Mouse (Mus musculus) testis, adult 10 weeks (tissue): ENCODE data around the gene Epn1. TPM values are rescaled to one million over a fixed set of nuclear protein-coding genes. Genes with fewer than 3 reads are reported as not detected.

ENCODE experiments used
- polyA plus RNA-seq: library from polyadenylated mRNA; stranded (reverse); fragments of 350-450 nt; fragmentation: Illumina TruSeq; extraction: RNeasy Lipid Tissue Mini Kit (QIAGEN cat#74804); gene quantifications from one replicate; pipeline ENCODE4 v1.2.3, GENCODE M21; 2014; ENCODE audit warnings: low read depth, low replicate concordance

Gene Epn1
- polyA plus RNA-seq = 2.7 TPM

DNA sequence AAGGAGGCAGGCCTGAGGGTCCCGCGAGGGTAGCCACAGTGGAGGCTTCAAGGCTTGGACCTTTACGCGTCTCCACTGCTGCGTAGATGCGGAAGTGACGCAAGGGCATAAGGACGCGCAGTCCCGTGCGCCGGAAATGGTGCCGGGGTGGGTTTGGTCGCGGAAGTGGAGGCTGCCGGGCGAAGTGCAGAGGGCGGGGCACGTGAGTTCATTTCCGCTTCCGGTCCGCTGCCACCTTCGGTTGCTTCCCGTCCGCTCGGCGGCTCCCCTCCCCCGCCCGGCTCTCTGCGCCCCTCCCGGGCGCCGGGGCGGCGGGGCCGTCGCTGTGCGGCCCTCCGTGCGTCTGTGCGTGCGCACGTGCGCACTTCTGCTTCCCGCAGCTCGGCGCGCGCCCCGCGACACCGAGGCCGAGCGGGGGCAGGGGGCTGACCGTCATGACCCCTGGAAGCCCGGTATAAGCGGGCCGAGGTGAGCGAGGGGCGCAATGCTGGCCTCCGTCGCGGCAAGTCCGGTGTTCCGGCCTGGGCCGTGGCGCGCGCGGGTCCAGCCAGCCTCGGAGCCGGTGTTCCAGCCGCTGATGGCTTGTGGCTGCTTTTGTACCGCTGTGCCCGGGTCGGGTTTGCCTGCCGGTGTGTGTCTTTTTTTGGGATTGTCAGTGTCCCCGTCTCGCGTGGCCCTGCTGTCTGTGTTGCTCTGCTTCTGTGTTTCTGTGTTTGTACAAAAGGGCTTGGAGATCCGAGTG is at the start of gene Epn1:
Gene Epn1 (plus strand): TSS at position 226 of the 742 bp plus-strand sequence.

GRCm38 (mm10) chr7:5033818-5034217 is 46.2 kb upstream of the Epn1 start, which contains the start of gene 4632433K11Rik:
Gene 4632433K11Rik (plus strand): TSS chr7:5034118.

DNA sequence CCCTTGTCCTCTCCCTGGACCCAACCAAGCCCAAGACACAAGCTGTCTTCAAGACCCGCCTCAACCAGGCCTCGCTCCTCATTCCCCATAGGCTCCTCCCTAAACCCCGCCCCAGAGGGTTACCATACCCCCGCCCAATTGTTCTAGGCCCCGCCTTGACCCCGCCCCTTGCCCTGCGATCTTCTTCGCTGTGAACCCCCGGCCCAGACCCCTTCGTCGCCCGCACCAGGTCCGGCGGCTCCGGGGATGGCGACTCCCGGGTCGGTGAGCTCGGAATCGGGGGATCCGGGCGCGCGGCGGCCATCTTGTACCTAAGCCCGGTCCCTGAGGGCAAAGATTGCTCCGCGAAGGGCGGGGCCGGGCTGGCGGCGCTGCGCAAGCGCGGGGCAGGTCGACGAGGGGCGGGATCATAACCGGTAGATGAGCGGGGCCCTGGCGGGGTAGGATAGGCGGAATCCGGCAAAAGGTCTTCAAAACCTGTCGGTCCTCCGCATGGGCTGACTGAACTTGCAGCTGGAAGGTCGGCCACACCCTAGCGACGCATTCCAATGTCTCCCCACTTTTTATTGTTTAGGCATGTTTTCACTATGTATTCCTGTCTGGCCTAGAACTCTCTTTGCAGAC is 41.8 kb upstream of the Epn1 start, which contains the start of gene Zfp784:
Gene Zfp784 (minus strand): TSS at position 338 of the 624 bp plus-strand sequence.

GRCm38 (mm10) chr7:5051193-5052192 is 28.5 kb upstream of the Epn1 start, which contains the start of gene Zfp580:
Gene Zfp580 (plus strand): TSS chr7:5051538.

GRCm38 (mm10) chr7:5061774-5062359 is 18.2 kb upstream of the Epn1 start, which contains the start of gene U2af2:
Gene U2af2 (plus strand): TSS chr7:5062143.

GRCm38 (mm10) chr7:5116850-5117249 is 36.8 kb downstream of the Epn1 start, which contains the start of gene Rfpl4:
Gene Rfpl4 (minus strand): TSS chr7:5116950.

GRCm38 (mm10) chr7:5125549-5126406 is 45.7 kb downstream of the Epn1 start, which contains the start of gene Rasl2-9:
Gene Rasl2-9 (minus strand): TSS chr7:5125950.

Other genes with a start within 250 kb of the Epn1 start
- gene Shisa7, start 235.5 kb upstream of the Epn1 start, polyA plus RNA-seq = 3.5 TPM
- gene Isoc2b, start 210.0 kb upstream of the Epn1 start, polyA plus RNA-seq = 1.2 TPM
- gene Isoc2a, start 203.1 kb upstream of the Epn1 start, polyA plus RNA-seq = 1.8 TPM
- gene Gm36210, start 173.7 kb upstream of the Epn1 start, polyA plus RNA-seq = not detected
- gene Zfp628, start 165.0 kb upstream of the Epn1 start, polyA plus RNA-seq = not detected
- gene Nat14, start 158.2 kb upstream of the Epn1 start, polyA plus RNA-seq = 0.67 TPM
- not detected for gene Ssc5d, start 154.4 kb upstream of the Epn1 start, polyA plus RNA-seq
- not detected for gene Sbk2, start 115.8 kb upstream of the Epn1 start, polyA plus RNA-seq
- 0.20 TPM for gene Sbk3, start 109.1 kb upstream of the Epn1 start, polyA plus RNA-seq
- 3.8 TPM for gene Zfp579, start 84.1 kb upstream of the Epn1 start, polyA plus RNA-seq
- gene Zfp524, start 65.8 kb upstream of the Epn1 start, polyA plus RNA-seq = not detected
- 21.5 TPM for gene Fiz1, start 65.5 kb upstream of the Epn1 start, polyA plus RNA-seq
- not detected for gene Gm44973, start 64.7 kb upstream of the Epn1 start, polyA plus RNA-seq
- gene Zfp865, start 59.9 kb upstream of the Epn1 start, polyA plus RNA-seq = 4.3 TPM
- gene Ccdc106, start 59.7 kb upstream of the Epn1 start, polyA plus RNA-seq = 1.6 TPM
- 0.83 TPM for gene 4632433K11Rik, start 46.1 kb upstream of the Epn1 start, polyA plus RNA-seq
- gene Zfp784, start 41.8 kb upstream of the Epn1 start, polyA plus RNA-seq = 3.4 TPM
- gene Zfp580, start 28.7 kb upstream of the Epn1 start, polyA plus RNA-seq = 0.32 TPM
- 8.7 TPM for gene U2af2, start 18.1 kb upstream of the Epn1 start, polyA plus RNA-seq
- gene Rfpl4, start 36.7 kb downstream of the Epn1 start, polyA plus RNA-seq = 0.20 TPM
- gene Rasl2-9, start 45.7 kb downstream of the Epn1 start, polyA plus RNA-seq = 159 TPM
- gene Vmn1r55, start 69.4 kb downstream of the Epn1 start, polyA plus RNA-seq = 0.01 TPM
- not detected for gene Vmn1r56, start 116.5 kb downstream of the Epn1 start, polyA plus RNA-seq
- gene Vmn1r57, start 138.3 kb downstream of the Epn1 start, polyA plus RNA-seq = not detected